Mouse (Mus musculus) cerebellum, adult 11-12 months (tissue): Measurements from ENCODE around the gene Iqschfp.

ENCODE experiments used
- DNase-seq: peaks from one replicate; pipeline ENCODE4 v3.0.0; 2022

Gene Iqschfp

DNA sequence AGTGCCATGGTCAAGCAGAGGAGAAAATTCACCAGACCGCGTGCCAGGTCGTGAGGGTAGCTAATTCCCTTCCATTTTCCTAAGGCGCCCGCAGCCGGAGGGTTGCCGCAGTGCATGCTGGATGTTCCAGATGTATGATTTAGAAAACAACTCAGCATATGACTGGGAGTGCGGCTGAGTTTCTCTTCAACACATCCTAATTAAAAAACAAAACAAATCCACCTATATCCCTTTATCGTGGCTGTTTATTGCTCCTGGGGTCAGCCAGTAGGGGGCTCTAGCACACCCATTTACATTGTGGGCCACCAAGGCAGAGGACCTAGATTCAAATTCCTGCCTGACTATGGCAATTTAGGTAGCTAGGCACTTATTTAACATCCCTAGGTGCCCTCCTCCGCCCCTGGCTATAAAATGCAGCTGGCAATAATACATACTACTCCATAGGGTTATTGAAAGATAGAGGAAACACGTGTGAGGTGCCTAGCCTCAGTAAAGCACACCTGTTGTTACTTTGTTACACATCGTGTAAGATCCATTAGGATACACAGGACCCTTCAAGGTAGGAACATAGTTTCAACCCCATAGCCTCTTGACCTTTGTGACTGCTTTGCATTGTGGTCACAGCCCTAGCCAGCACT, 690.2 kb downstream of the Iqschfp start:
- DNase-seq, result peak; percentile 61

- DNase-seq, result no peak
Observed at GRCm38 (mm10) chr3:68583031-68583693, 691.1 kb downstream of the Iqschfp start.

DNA sequence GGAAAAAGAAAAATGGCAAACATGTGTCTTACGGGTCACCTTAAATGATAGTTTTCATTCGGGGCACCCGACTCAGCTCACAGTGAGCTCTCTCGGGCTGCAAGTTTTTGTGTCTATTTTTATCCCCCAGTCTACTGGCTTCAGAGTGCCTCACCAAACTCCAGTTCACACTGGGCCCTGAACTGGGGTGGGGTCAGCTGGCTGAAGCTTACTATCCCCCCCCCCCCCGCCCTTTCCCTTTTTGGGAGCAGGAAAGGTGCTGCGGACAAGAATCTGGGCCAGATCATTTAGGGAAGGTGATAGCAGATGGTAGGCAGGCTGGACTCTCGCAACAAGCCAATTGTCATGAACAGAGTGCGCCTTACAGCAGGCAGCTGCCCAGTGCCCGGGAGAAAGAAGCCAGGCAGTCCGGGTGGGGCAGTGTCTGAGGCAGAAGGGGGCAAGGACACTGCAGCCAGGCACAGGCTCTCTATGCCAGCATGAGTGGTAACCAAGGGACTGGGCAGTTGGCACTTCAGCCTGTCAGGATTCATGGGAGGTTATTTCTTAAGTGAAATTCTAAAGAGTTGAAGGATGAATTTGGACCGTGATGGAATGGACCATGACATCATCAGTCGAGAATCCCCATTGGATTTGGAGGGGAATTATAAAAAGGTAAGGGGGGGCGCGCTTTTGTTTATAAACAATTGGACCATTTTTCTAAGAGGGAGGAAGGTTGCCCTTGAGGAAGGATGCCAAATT, 691.9 kb downstream of the Iqschfp start:
- DNase-seq, result peak; percentile 96

GRCm38 (mm10) chr3:68585213-68585612, 693.2 kb downstream of the Iqschfp start:
- DNase-seq, result peak; percentile 57

- no peak for DNase-seq
Observed at GRCm38 (mm10) chr3:68586646-68587064, 694.6 kb downstream of the Iqschfp start.

DNA sequence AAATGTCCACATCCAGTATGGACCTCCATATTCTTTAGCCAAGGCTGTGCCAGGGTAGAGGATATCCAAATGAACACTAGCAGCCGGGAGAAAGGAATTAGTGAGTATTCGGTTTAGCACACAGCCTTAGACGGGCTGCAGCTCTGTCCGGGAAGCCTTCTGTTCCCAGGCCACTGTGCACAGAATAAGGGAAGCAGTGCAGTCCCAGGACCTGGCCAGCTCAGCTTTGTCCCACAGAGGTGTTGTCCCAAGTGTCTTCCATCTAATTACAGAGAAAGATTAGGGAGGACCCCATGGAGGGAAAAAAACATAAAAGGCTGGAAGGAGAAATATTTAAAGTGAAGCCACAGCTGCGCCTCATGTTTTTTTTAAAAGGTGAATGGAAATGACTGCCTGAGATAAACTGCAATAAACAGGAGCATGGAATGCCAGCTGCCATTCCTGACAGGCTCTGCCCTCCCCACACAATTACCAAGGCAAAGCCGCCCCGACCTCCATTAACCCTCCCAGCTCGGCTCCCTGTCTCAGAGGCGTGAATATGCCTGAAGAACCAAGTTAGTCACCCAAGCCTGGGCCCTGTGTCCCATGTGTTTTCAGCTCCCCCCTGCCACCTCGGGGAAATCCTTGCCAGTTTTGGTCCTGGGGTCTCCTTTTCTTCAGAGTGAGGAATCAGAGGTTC, 695.7 kb downstream of the Iqschfp start:
- no peak for DNase-seq

DNA sequence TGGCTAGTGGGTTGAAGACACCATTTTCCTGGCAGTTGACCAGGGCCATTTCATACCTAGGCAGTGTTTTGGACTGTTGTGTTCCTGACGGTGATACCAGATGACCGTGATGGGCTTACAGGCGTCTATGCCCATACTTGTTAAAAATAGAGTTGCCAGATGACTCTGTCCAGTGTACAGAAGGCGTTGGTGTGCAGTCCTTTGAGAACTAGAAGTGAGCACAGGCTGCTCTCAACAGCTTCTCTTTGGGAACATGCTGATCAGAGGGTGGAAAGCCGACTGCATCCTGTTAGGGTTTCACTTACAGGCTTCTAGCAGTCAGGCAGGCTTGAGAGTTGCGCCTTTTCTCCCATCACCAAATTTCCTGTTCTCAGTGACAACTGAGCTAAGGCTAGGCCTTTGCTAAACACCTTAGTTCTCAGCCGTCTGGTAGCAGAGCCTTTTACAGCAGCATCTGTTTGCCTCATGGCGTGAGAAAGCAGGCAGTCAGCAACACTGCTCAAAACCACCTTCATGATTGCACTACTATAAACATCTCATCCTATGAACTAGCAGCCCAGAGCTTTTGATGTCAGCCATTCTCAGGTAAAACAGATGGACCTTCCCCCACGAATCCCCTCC, 697.3 kb downstream of the Iqschfp start:
- DNase-seq, result no peak

- DNase-seq, result no peak
Observed at GRCm38 (mm10) chr3:68590436-68590835, 698.4 kb downstream of the Iqschfp start.

DNA sequence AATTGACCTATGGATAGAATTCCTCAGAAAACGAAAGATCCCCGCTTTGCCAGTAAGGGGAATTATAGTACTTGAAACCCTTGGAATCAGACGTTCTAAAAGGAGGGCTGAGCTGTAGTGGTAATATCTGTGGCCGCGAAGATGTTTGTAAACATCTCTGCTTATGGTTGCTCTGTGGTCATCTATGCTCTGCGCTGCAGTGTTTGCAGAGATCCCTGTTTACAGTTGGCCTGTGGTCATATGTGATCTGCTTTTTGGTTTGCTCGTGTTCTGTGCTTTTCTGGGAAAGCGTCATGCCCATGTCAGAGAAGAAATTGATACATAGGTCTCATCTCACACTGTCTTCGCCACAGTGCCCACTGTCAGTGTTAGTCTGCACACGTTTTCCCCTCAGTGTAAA, 700.5 kb downstream of the Iqschfp start:
- no peak for DNase-seq

DNA sequence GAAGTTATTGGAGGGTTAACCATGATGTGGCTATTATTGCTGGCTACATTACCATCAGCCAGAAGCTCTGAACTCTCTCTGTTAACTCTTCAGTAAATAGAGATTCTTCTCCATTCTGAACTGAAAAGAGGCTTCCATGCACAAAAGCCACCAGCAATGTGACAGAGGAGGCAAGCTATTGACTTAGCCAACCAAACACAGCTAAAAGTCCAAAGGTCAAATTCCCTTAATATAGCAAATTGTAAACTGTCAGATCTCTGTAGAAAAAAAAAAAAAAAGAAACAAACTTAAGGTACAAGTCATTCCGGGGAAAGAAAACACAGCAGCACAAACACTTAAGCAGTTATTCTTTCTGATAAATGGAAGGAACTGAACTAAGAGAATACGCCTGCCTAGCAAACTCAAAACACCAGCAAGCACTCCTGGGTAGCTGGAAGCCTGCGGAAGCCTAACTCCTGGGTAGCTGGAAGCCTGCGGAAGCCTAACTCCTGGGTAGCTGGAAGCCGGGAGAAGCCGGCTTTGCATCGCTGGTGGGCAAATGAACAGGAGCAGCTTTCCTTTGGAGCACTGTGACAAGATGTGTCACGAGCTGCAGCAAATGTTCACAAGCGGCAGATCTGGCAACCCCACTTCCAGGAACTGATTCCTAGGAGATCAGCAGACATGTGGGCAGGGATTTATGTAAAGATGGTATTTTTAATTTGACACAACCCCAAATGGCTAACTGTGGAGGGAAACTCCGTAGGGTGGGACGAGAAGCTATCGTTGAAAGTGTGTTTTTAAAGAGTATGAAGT, 701.2 kb downstream of the Iqschfp start:
- DNase-seq, result no peak

GRCm38 (mm10) chr3:68595316-68595925, 703.4 kb downstream of the Iqschfp start:
- no peak for DNase-seq

DNA sequence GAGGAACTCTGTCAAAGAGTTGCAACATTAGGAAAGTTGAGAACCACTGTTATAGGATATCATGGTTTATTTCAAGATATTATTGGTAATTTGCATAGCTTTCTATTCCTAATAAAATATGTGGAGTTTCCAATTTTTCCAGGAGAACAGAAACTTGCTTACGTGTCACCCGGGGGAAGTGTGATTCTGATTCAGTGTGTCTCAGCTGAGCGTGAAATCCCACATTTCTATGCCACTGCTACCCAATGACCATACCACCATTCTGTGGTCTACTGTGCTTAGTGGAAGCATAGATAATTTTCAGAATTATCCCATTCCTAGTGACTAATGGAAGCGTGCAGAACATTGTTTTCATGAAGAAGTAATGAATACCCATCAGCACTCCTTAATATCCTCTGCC, 704.9 kb downstream of the Iqschfp start:
- DNase-seq, result no peak

DNA sequence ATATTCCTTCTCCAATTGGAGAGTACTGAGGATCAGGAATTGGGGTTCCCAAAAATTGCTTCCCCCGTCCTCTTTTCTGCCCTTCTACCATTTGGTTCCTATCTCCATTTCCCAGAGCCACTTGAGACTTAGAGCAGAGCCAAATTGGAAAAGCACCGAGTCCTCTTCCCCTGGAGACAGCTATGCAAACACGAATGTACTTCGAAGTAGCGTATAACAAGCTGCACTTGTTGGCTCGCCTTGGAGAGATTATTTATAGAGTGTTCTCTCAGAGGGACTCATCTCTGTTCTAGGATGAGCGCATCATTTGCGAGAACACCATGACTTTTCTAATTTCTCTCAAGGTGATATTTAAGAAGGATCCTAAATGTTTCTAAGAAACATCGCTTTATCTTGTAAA, 710.9 kb downstream of the Iqschfp start:
- no peak for DNase-seq

DNA sequence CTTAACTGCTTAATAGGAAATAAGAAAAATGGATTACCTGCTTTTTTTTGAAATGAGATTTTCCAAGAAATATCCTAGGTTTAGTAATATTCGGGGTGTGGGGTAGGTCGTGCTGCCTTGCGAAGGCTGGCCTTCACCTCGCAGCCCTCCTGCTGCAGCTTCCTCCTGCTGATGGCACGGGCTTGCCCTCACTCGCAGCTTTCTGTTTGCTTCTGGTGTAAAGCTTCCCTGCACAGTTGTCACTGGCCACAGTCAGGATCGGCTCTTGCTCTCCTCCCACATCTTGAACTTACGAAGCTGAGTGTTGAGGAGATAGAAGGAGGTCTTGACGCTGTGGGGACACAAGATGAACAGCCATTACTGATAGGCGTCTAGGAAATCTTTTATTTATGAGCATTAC, 712.4 kb downstream of the Iqschfp start:
- DNase-seq, result no peak

- DNase-seq, result no peak
Observed at GRCm38 (mm10) chr3:68604962-68605361, 712.9 kb downstream of the Iqschfp start.

GRCm38 (mm10) chr3:68605942-68606603, 714.0 kb downstream of the Iqschfp start:
- no peak for DNase-seq

DNA sequence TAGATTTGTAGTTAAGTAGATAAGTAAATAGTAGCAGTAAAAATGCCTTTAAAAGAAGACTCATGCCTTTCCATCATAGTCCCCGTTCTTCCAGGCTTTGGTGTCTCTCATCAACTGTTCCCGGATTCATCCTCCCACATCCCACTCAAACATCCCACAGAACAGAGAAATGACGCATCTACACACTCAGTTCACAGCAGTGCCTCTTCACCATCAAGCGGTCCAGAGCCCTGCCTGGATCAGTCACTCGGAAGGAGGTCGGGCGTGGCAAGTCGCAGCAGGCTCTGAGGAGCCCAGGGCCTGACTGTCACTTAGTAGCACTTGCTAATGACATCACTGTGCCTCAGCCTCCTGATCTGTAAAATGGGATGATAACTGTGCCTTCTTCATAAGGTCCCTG, 714.7 kb downstream of the Iqschfp start:
- no peak for DNase-seq

DNA sequence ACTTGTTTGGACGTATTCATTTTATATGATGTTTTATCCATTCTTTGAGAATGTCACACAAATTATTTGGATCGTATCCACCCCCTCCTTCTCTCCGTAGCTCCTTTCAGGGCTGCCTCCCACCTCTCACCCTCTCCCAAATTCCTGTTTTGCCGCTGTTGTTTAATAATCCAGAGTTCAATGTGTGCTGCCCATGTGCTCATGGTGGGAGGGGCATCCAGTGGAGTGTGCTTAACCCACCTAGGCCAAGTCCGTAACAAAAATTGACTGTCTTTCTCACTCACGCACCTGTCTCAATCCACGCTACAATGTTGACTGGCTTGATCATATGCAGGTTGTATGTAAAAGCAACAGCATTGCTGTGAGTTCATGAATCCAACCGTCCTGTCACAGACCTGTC, 715.3 kb downstream of the Iqschfp start:
- no peak for DNase-seq

GRCm38 (mm10) chr3:68608848-68609497, 716.9 kb downstream of the Iqschfp start:
- peak; percentile 62 for DNase-seq

GRCm38 (mm10) chr3:68610011-68610410, 718.0 kb downstream of the Iqschfp start:
- DNase-seq, result no peak
